Mouse (Mus musculus): Measurements from ENCODE around the gene Tekt2. TPM values are rescaled to one million over a fixed set of nuclear protein-coding genes. Genes with fewer than 3 reads are reported as not detected.
A peak's percentile ranks its signal among the peaks of the same experiment; 100 is the strongest.

Tekt2 gene
- total RNA-seq, 1 experiment from 2014 or later = not detected

GRCm38 (mm10) chr4:126278961-126279360 is 46.5 kb downstream of the Tekt2 start:
- ATAC-seq (replicated peaks; ENCODE audit: insufficient number of reproducible peaks, low FRiP score, low TSS enrichment, poor library complexity, severe bottlenecking) = no peak

- no peak for ATAC-seq (replicated peaks; ENCODE audit: insufficient number of reproducible peaks, low FRiP score, low TSS enrichment, poor library complexity, severe bottlenecking)
Observed at GRCm38 (mm10) chr4:126278565-126278915, 46.9 kb downstream of the Tekt2 start.

GRCm38 (mm10) chr4:126277906-126278564 is 47.5 kb downstream of the Tekt2 start:
- 0 out of 2 replicates have a peak, but pooled peaks have one; percentile 29 for ATAC-seq (replicated peaks; ENCODE audit: insufficient number of reproducible peaks, low FRiP score, low TSS enrichment, poor library complexity, severe bottlenecking)

GRCm38 (mm10) chr4:126275681-126276131 is 49.8 kb downstream of the Tekt2 start:
- ATAC-seq (replicated peaks; ENCODE audit: insufficient number of reproducible peaks, low FRiP score, low TSS enrichment, poor library complexity, severe bottlenecking) = no peak

- ATAC-seq (replicated peaks; ENCODE audit: insufficient number of reproducible peaks, low FRiP score, low TSS enrichment, poor library complexity, severe bottlenecking) = no peak
Observed at GRCm38 (mm10) chr4:126275081-126275480, 50.4 kb downstream of the Tekt2 start.

GRCm38 (mm10) chr4:126273753-126274152 is 51.7 kb downstream of the Tekt2 start:
- ATAC-seq (replicated peaks; ENCODE audit: insufficient number of reproducible peaks, low FRiP score, low TSS enrichment, poor library complexity, severe bottlenecking) = no peak

Other genes starting within 250 kb of the Tekt2 start
- 14.4 to 20.7 TPM (median 16.1 TPM) in 3 replicates for gene Lsm10, start 229.1 kb downstream of the Tekt2 start, total RNA-seq (2017)
- 37.1 to 68.5 TPM (median 61.2 TPM) in 3 replicates for gene Stk40, start 221.7 kb downstream of the Tekt2 start, total RNA-seq (2017)
- gene Eva1b, start 177.9 kb downstream of the Tekt2 start, total RNA-seq (2017) = 1.2 to 2.6 TPM (median 2.5 TPM) in 3 replicates
- gene Sh3d21, start 162.2 kb downstream of the Tekt2 start, total RNA-seq (2017) = 0.19 to 1.3 TPM in 2 of 3 replicates, not detected in the other
- gene Thrap3, start 122.9 kb downstream of the Tekt2 start, total RNA-seq (2017) = 431 to 662 TPM (median 493 TPM) in 3 replicates
- 103 to 151 TPM (median 107 TPM) in 3 replicates for gene Map7d1, start 69.3 kb downstream of the Tekt2 start, total RNA-seq (2017)
- 46.3 to 53.6 TPM (median 51.4 TPM) in 3 replicates for gene Trappc3, start 63.4 kb downstream of the Tekt2 start, total RNA-seq (2017)
- gene Col8a2, start 38.9 kb downstream of the Tekt2 start, total RNA-seq (2017) = 1.5 to 3.7 TPM (median 1.8 TPM) in 3 replicates
- gene Adprhl2, start 4.0 kb downstream of the Tekt2 start, total RNA-seq (2017) = 15.0 to 25.8 TPM (median 21.0 TPM) in 3 replicates
- gene Ago3, start 103.9 kb upstream of the Tekt2 start, total RNA-seq (2017) = 3.9 to 11.1 TPM (median 6.4 TPM) in 3 replicates
- gene Ago1, start 142.9 kb upstream of the Tekt2 start, total RNA-seq (2017) = 10.7 to 25.3 TPM (median 18.5 TPM) in 3 replicates
- 3.7 to 8.4 TPM (median 5.7 TPM) in 3 replicates for gene Ago4, start 207.8 kb upstream of the Tekt2 start, total RNA-seq (2017)
- gene Clspn, start 231.2 kb upstream of the Tekt2 start, total RNA-seq (2017) = 1.7 to 15.5 TPM (median 9.2 TPM) in 3 replicates

Data from monocyte, adult 5-6 weeks (primary cell).